Mouse (Mus musculus) monocyte, adult 2 months (primary cell): Measurements from ENCODE around the gene Hoxb7.

Experiments
- DNase-seq, 2 experiments: peaks; one replicate each; pipeline ENCODE4 v3.0.0; 2022; ENCODE audit warnings: low spot score in 2 of 2, low read depth in 1 of 2

The Hoxb7 gene

GRCm38 (mm10) chr11:96284041-96284749 lies 2.2 kb upstream of the Hoxb7 start:
- no peak for DNase-seq

DNA sequence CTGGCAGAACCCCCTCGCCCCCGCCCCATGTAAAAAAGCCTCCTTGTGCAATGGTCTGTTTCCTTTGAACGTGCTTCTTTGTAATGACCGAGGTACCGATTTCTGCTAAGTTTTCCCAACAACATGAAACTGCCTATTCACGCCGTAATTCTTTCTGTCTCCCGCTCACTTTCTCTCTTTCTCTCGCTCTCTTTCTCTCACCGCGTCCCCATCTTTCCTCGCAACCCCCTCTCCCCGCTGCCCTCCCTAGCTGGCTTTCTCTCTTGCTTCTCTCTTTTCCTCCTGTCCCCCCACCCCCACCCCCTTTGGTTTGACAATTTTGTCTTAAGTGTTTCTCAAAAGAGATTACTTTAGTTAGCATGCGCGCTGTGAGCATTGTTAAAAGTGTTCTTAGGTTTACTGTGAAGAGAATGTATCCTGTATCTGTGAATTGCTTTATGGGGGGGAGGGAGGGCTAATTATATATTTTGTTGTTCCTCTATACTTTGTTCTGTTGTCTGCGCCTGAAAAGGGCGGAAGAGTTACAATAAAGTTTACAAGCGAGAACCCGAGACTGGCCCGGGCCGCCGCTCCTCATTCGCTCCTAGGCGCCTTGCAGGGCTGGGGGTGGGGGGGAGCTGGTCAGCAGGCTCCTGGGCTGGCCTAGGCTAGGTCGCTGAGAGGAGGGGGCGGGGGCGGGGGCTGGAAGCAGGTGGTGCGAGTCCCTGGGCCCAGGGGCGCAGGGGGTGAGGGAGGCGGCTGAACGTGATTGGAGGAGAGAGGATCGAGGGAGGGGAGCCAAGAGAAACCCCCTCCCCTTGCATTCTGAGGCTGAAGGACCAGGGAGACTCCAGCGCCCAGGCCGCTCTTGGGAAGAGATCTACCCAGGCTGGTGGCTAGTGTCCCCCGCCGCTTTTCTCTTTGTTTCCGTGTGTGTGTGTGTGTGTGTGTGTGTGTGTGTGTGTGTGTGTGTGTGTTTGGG lies 1.4 kb upstream of the Hoxb7 start:
- DNase-seq, result no peak

GRCm38 (mm10) chr11:96286739-96287385 lies 439 bp downstream of the Hoxb7 start:
- DNase-seq, result no peak

- no peak for DNase-seq
Measured at GRCm38 (mm10) chr11:96287411-96287810, 988 bp downstream of the Hoxb7 start.

DNA sequence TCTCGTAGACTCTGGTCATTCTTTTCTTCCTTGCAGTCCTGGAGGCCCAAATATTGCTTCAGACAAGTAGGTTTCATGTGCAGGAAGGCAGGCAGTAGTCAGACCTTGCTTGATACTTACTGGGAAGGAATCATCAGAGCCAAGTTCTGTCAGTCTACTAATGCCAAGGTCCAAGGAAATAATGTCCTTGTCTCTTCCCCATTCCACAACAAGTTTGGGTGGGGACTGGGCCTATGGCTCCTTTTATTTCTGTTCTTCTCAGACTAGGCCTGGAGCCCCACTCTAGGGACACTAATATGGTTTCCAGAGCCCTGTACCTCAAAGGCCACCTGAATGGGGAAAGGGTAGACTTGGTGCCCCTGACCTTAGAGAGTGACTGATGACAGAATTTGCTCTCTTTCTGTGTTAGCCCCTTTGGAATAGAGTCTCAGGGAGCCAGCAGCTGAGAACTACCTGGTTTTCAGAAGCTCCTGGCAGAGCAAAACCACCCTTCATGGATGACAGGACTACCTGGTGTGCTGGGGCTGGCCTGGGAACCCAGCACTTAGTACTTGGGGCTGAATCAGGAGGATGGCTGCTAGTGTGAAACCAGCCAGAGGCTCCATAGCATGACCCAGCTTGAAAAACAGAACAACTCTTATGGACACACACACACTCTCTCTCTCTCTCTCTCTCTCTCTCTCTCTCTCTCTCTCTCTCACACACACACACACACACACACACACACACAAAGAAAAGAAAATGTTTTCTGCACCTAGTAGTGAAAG lies 2.2 kb downstream of the Hoxb7 start:
- DNase-seq, result no peak

GRCm38 (mm10) chr11:96289293-96289692 lies 2.9 kb downstream of the Hoxb7 start:
- DNase-seq, result no peak

GRCm38 (mm10) chr11:96289837-96290236 lies 3.4 kb downstream of the Hoxb7 start:
- no peak for DNase-seq

DNA sequence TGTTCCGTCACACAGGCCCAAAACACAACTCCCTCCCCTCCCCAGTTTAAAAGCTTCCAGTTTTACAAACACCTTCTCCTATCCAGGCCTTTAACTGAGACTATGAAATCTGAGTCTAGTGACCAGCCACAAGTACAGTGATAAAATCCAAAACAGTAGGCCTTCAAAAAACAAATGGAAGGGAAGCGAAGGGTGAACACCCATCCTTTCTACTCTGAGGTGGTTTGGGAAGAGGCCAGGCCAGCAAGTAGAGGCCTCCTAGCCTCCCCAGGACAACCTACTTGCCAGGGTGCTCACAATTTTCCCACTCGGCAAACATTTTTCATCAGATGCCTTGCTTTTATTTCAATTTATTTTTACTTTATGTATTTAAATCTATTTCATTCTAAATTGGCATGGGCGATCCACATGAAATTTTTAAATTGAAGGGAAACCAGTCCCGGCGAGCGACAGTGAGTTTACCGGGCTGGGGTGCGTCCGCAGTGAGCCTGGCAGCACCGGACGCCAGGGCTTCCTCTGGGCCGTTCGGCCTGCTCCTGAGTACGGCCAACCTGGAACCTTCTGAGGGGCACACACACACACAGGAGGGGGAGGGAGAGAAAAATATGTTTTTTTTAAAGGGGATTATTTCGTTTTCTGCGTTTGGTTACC lies 4.4 kb downstream of the Hoxb7 start:
- DNase-seq, result no peak

GRCm38 (mm10) chr11:96291681-96292564 lies 5.5 kb downstream of the Hoxb7 start, which contains the start of gene Hoxb6:
Gene Hoxb6 (plus strand): TSS chr11:96292476.
- no peak for DNase-seq

GRCm38 (mm10) chr11:96292565-96293301 lies 6.3 kb downstream of the Hoxb7 start:
- no peak for DNase-seq

- no peak for DNase-seq
Measured at GRCm38 (mm10) chr11:96293302-96293921, 7.0 kb downstream of the Hoxb7 start.

GRCm38 (mm10) chr11:96294245-96295091 lies 8.0 kb downstream of the Hoxb7 start:
- DNase-seq, result peak in 1 of 2 experiments; percentile 46

GRCm38 (mm10) chr11:96295092-96295835 lies 8.8 kb downstream of the Hoxb7 start:
- no peak for DNase-seq

GRCm38 (mm10) chr11:96296997-96297396 lies 10.6 kb downstream of the Hoxb7 start:
- DNase-seq, result no peak

- DNase-seq, result no peak
Measured at GRCm38 (mm10) chr11:96297428-96297827, 11.0 kb downstream of the Hoxb7 start.

DNA sequence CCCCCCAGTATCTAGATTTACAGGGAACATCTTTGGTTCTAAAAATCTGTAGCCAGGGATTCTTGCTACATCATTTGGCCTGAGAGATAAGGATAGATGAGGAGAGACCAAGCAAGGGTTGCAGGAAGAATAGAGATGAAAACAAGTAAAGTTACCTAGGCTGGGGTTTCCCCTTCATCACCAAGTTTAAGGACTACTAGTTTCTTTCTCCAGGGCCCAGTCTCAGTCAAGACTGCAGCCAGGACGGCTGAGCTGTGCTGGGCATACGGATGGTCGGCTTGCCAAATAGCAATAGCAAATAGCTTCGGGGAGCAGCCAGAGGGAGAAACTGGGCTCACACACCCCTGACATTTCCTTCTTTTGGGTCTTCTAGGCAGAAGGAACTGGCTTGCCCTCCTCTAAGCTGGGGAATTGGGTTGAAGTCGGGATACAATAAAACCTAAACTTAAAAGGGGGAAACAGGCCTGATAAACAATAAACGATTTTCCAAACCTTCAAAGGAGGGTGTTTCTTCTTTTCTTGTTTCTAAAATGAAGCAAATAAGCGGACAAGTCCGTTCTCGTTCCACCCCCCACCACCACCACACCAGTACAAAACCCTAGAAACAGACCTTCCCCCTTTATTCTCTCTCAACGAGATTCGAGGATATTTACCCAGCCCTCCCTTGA lies 11.7 kb downstream of the Hoxb7 start:
- DNase-seq, result no peak
